Mouse (Mus musculus) embryonic facial prominence, embryonic 12.5 days (tissue): ENCODE measurements around the gene Bst2. TPM values are rescaled to one million over a fixed set of nuclear protein-coding genes. Genes with fewer than 3 reads are reported as not detected.

Source experiments
- ATAC-seq: fragments of 200-750 bp; cut with Nextera tagmentation; 2 replicates; pipeline ENCODE4 v1.8.0; 2017; ENCODE audit not compliant: insufficient number of reproducible peaks, insufficient read depth, low FRiP score, low TSS enrichment
- H3K27ac ChIP-seq: fragments of 300-500 bp; sonication (generic); 2 replicates; pipeline ENCODE4 v1.5.1; 2016; ENCODE audit warnings: mild to moderate bottlenecking
- H3K27me3 ChIP-seq: fragments of 300-500 bp; sonication (generic); 2 replicates; pipeline ENCODE4 v1.6.1; 2016; ENCODE audit warnings: mild to moderate bottlenecking, moderate library complexity
- H3K36me3 ChIP-seq: fragments of 300-500 bp; sonication (generic); 2 replicates; pipeline ENCODE4 v1.6.1; 2016; ENCODE audit warnings: mild to moderate bottlenecking
- H3K4me1 ChIP-seq: fragments of 300-500 bp; sonication (generic); 2 replicates; pipeline ENCODE4 v1.6.1; 2016
- H3K4me2 ChIP-seq: fragments of 300-500 bp; sonication (generic); replicated peaks from 2 replicates; pipeline ENCODE4 v1.6.1; 2016; ENCODE audit warnings: mild to moderate bottlenecking, moderate library complexity
- H3K4me3 ChIP-seq: fragments of 300-500 bp; sonication (generic); 2 replicates; pipeline ENCODE4 v1.5.1; 2016; ENCODE audit warnings: mild to moderate bottlenecking
- H3K9ac ChIP-seq: fragments of 300-500 bp; sonication (generic); 2 replicates; pipeline ENCODE4 v1.6.1; 2016; ENCODE audit warnings: mild to moderate bottlenecking, moderate library complexity
- H3K9me3 ChIP-seq: fragments of 300-500 bp; sonication (generic); 2 replicates; pipeline ENCODE4 v1.6.1; 2016; ENCODE audit warnings: mild to moderate bottlenecking, moderate library complexity
- whole genome bisulfite sequencing: fragments of 180-500 bp; shearing (Covaris S2); methylation state at CpG from one replicate; pipeline ENCODE4 v1.1.7; 2016; 5-methylcytosine and 5-hydroxymethylcytosine counted together
- polyA plus RNA-seq: library from polyadenylated mRNA; unstranded; fragments of >200 nt; fragmentation: Nextera tagmentation; extraction: Ambion mirVana; gene quantifications from 2 replicates; pipeline ENCODE4 v1.2.1, GENCODE M21; 2016

Gene Bst2
- polyA plus RNA-seq, 1 experiment from 2014 or later = 11.2 TPM

- no peaks in the 10 kb centered on the region for H3K9me3 ChIP-seq
- WGBS = under 1% methylated on average over 51 of the region's 51 CpGs
- H3K4me1 ChIP-seq = peaks cover 19% of the 10 kb centered on the region; the same call in 1 of the 2 replicates
- H3K9ac ChIP-seq = peak overlapping the region; percentile 62
- H3K4me3 ChIP-seq = peak overlapping the region; percentile 60
- peaks cover 32% of the 10 kb centered on the region for H3K27me3 ChIP-seq
- H3K27ac ChIP-seq = peak overlapping the region; percentile 76
- ATAC-seq = peak; percentile 74
- H3K36me3 ChIP-seq = no peaks in the 10 kb centered on the region
- H3K4me2 ChIP-seq = peak overlapping the region; percentile 70
Measured at GRCm38 (mm10) chr8:71569366-71570290, 32.4 kb upstream of the Bst2 start.

- peaks cover 34% of the 10 kb centered on the region for H3K27me3 ChIP-seq
Measured at GRCm38 (mm10) chr8:71568941-71569340, 31.7 kb upstream of the Bst2 start.

GRCm38 (mm10) chr8:71568387-71568937 lies 31.2 kb upstream of the Bst2 start, which contains the start of gene Slc27a1:
Slc27a1 (plus strand) TSS chr8:71568882.
- Histone ChIP-seq H3K9ac (peak within 1 kb of the TSS; percentile 46), H3K27ac (peak within 1 kb of the TSS; percentile 76), H3K4me2 (peak within 1 kb of the TSS; percentile 70), H3K27me3 (peaks cover 35% of the 10 kb centered on the region), H3K4me1 (peaks cover 19% of the 10 kb centered on the region; the same call in 1 of the 2 replicates), H3K9me3 (no peaks in the 10 kb centered on the region), H3K4me3 (peak within 1 kb of the TSS; percentile 60), H3K36me3 (no peaks in the 10 kb centered on the region)
- no peak for ATAC-seq
- 13% methylated on average over 13 of the region's 13 CpGs for WGBS

More at GRCm38 (mm10) chr8:71568941-71569340, 31.7 kb upstream of the Bst2 start:
- H3K4me2 ChIP-seq = peak overlapping the region; percentile 70
- WGBS = 16% methylated on average over 6 of the region's 6 CpGs
- no peak overlapping the region for H3K27ac ChIP-seq
- peak overlapping the region; percentile 46; the same call in 1 of the 2 replicates for H3K9ac ChIP-seq
- no peak for ATAC-seq
- no peaks in the 10 kb centered on the region for H3K36me3 ChIP-seq
- no peaks in the 10 kb centered on the region for H3K9me3 ChIP-seq
- peaks cover 19% of the 10 kb centered on the region; the same call in 1 of the 2 replicates for H3K4me1 ChIP-seq
- H3K4me3 ChIP-seq = peak overlapping the region; percentile 60

GRCm38 (mm10) chr8:71567587-71567986 lies 30.3 kb upstream of the Bst2 start:
- WGBS = 69% methylated on average over 7 of the region's 7 CpGs
- H3K27me3 ChIP-seq = peaks cover 40% of the 10 kb centered on the region

GRCm38 (mm10) chr8:71566501-71566900 lies 29.2 kb upstream of the Bst2 start, which contains the start of gene Nxnl1:
Nxnl1 (minus strand) TSS chr8:71566601.
- Histone ChIP-seq H3K9ac (no peak within 1 kb of the TSS), H3K36me3 (no peaks in the 10 kb centered on the region), H3K4me3 (no peak within 1 kb of the TSS), H3K27me3 (peaks cover 51% of the 10 kb centered on the region), H3K27ac (no peak within 1 kb of the TSS), H3K4me2 (no peak within 1 kb of the TSS), H3K9me3 (no peaks in the 10 kb centered on the region), H3K4me1 (peaks cover 15% of the 10 kb centered on the region; the same call in 1 of the 2 replicates)
- ATAC-seq = no peak
- 56% methylated on average over 3 of the region's 3 CpGs for WGBS

More at GRCm38 (mm10) chr8:71567587-71567986, 30.3 kb upstream of the Bst2 start:
- Histone ChIP-seq H3K9ac (no peak overlapping the region), H3K4me1 (peaks cover 16% of the 10 kb centered on the region; the same call in 1 of the 2 replicates), H3K36me3 (no peaks in the 10 kb centered on the region), H3K9me3 (no peaks in the 10 kb centered on the region), H3K4me2 (no peak overlapping the region), H3K27ac (no peak overlapping the region), H3K4me3 (no peak overlapping the region)
- no peak for ATAC-seq

- H3K27ac ChIP-seq = no peak overlapping the region
- peaks cover 70% of the 10 kb centered on the region for H3K27me3 ChIP-seq
- ATAC-seq = no peak
- H3K4me3 ChIP-seq = no peak overlapping the region
- no peaks in the 10 kb centered on the region for H3K9me3 ChIP-seq
- no peak overlapping the region for H3K4me2 ChIP-seq
- 90% methylated on average over 4 of the region's 4 CpGs for WGBS
- H3K36me3 ChIP-seq = no peaks in the 10 kb centered on the region
- H3K9ac ChIP-seq = no peak overlapping the region
- peaks cover 6% of the 10 kb centered on the region; the same call in 1 of the 2 replicates for H3K4me1 ChIP-seq
Measured at GRCm38 (mm10) chr8:71563992-71564391, 26.7 kb upstream of the Bst2 start.

GRCm38 (mm10) chr8:71562751-71563150 lies 25.5 kb upstream of the Bst2 start:
- Histone ChIP-seq H3K4me2 (peak overlapping the region; percentile 46), H3K4me3 (peak overlapping the region; percentile 23), H3K9ac (0 out of 2 replicates have a peak overlapping the region, but pooled peaks have one; percentile 10), H3K27me3 (peaks cover 70% of the 10 kb centered on the region), H3K4me1 (peaks cover 7% of the 10 kb centered on the region; the same call in 1 of the 2 replicates), H3K36me3 (no peaks in the 10 kb centered on the region), H3K9me3 (no peaks in the 10 kb centered on the region), H3K27ac (no peak overlapping the region)
- ATAC-seq = no peak
- under 1% methylated on average over 33 of the region's 33 CpGs for WGBS

GRCm38 (mm10) chr8:71561401-71561800 lies 24.1 kb upstream of the Bst2 start:
- Histone ChIP-seq H3K4me2 (no peak overlapping the region), H3K27ac (no peak overlapping the region), H3K9ac (no peak overlapping the region), H3K4me1 (peaks cover 7% of the 10 kb centered on the region; the same call in 1 of the 2 replicates), H3K27me3 (peaks cover 76% of the 10 kb centered on the region), H3K9me3 (no peaks in the 10 kb centered on the region), H3K36me3 (no peaks in the 10 kb centered on the region), H3K4me3 (no peak overlapping the region)
- no peak for ATAC-seq
- WGBS = 2% methylated on average over 15 of the region's 15 CpGs

GRCm38 (mm10) chr8:71560765-71561164 lies 23.5 kb upstream of the Bst2 start:
- no peak for ATAC-seq
- no peak overlapping the region for H3K9ac ChIP-seq
- no peaks in the 10 kb centered on the region for H3K36me3 ChIP-seq
- no peak overlapping the region for H3K4me2 ChIP-seq
- no peaks in the 10 kb centered on the region for H3K9me3 ChIP-seq
- no peak overlapping the region for H3K27ac ChIP-seq
- WGBS = 81% methylated on average over 5 of the region's 5 CpGs
- H3K4me1 ChIP-seq = peaks cover 7% of the 10 kb centered on the region; the same call in 1 of the 2 replicates
- H3K4me3 ChIP-seq = no peak overlapping the region
- H3K27me3 ChIP-seq = peaks cover 82% of the 10 kb centered on the region

GRCm38 (mm10) chr8:71560071-71560470 lies 22.8 kb upstream of the Bst2 start:
- H3K9me3 ChIP-seq = no peaks in the 10 kb centered on the region
- ATAC-seq = no peak
- H3K27me3 ChIP-seq = peaks cover 83% of the 10 kb centered on the region
- 80% methylated on average over 3 of the region's 3 CpGs for WGBS
- H3K4me1 ChIP-seq = peaks cover 7% of the 10 kb centered on the region; the same call in 1 of the 2 replicates
- H3K27ac ChIP-seq = no peak overlapping the region
- H3K9ac ChIP-seq = no peak overlapping the region
- H3K36me3 ChIP-seq = no peaks in the 10 kb centered on the region
- H3K4me2 ChIP-seq = no peak overlapping the region
- no peak overlapping the region for H3K4me3 ChIP-seq

- Histone ChIP-seq H3K9ac (no peak overlapping the region), H3K4me2 (peak overlapping the region; percentile 50), H3K4me3 (peak overlapping the region; percentile 33), H3K4me1 (peaks cover 7% of the 10 kb centered on the region; the same call in 1 of the 2 replicates), H3K36me3 (no peaks in the 10 kb centered on the region), H3K27me3 (peaks cover 81% of the 10 kb centered on the region), H3K9me3 (no peaks in the 10 kb centered on the region), H3K27ac (no peak overlapping the region)
- ATAC-seq = no peak
- WGBS = 2% methylated on average over 23 of the region's 24 CpGs
Measured at GRCm38 (mm10) chr8:71558958-71559690, 21.9 kb upstream of the Bst2 start.
